Mouse (Mus musculus): ENCODE measurements around the gene Apc2.

The Apc2 gene

GRCm38 (mm10) chr10:80294311-80294710 lies 1.5 kb upstream of the Apc2 start:
- in situ Hi-C loops (cut with MboI, MseI) = no loop called here

DNA sequence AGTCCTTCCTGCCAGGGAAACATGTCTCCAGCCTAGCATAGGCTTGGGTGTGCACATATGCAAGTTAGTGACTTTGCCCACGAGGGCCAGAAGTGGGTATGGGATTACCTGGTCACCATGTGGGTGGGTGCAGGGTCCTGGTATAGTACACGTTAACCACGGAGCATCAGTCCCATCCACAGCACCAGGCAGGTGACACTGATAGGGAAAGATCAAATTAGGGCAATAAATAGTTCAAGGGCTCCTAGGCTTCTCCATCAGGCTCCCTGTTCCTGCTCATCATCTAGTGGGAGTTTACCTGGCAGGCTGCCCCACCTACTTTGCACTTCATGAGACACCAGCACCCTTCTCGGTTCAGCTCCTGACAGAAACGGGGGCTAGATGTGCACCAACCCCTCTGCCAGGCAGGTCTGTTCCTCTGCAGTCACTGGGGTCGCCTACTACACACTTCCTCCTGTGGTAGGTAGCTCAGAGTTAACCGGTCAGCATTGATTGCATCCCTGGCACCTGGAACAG lies 931 bp upstream of the Apc2 start:
- in situ Hi-C loops (cut with MboI, MseI) = no loop called here

DNA sequence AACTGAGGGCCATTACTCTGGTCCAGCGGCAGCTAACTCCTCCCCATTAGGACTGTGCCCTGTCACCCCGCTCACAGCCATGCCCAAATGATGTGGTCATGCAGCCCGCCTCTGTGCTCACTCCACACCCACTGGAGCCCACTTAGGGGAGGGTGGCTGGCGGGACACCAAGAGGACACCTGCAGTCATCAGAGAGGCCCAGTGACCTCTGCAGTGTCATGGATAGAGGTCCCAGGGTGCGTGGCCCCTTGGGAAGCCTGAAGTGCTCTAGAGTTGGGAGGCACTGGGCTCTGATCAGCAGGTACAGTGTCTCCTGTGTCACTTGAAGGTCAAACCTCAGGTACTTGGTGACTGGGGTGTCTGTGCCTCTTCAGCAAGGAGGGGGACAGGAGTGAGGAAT lies 1.0 kb downstream of the Apc2 start:
- in situ Hi-C loops (cut with MboI, MseI) = no loop called here

DNA sequence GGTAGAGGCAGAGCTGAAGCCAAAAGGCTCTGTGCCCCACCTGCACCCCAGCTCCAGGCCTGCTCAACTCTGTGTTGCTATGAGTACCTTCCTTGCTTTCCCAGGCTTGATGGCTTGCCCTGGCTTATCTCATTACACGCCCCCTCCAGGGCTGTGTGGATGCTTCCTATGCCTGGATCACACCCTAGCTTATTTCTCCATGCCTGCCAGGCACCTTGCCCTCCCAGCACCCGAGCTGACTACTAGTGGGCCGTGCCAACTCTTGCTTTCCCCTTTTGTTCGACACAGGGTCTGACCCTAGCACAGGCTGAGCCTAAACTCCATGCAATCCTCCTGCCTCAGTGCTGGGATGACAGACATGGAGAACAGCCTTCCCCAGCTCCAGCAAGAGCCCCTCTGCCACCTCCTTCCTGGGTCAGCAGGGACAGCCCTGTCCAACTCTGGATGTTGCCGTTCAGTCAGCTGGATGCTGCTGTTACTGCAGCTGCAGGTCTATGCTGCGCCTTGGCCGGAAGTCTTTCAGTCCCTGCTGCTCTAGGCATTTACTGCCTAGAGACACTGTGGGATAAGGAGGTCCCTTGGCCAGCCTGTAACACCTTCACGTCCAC lies 1.9 kb downstream of the Apc2 start:
- in situ Hi-C loops (cut with MboI, MseI) = no loop called here

GRCm38 (mm10) chr10:80298571-80299281 lies 2.9 kb downstream of the Apc2 start:
- in situ Hi-C loops (cut with MboI, MseI) = no loop called here

DNA sequence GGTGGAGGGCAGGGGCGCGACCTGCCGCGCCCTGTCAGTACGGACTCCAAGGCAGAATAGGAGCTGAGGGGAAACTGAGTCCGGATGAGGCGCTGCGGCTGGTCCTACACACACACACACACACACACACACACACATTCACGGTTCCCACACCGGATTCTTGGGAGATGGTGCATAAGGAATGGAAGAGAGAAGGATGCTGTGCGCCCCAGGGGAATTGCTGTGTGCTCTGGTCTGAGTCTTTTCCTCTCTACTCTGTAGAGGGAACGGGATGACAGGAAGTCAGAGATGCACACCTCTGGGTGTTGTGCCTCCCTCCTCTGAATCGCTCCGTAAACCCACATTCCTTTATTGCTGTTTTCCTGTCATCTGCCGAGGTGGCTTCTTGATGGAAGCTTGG lies 3.5 kb downstream of the Apc2 start:
- in situ Hi-C loops (cut with MboI, MseI) = no loop called here

DNA sequence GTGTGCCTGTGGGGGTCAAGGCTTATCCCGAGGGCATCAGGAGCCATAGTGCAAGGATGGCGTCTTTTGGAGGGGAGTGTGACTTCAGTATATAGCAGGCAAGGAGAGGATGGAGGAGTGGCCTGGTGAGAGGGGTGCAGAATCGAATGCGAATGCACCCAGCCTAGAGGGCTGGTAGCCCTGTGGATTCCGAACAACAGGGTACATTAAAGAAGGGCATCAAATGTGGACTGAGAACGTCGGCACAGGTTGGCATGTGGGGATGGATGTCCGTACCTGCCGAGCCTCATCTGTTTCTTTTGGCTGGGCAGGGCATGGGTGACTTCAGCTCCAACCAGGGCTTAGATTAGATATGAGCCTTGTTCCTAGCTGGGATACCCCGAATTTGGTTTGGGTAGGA lies 4.0 kb downstream of the Apc2 start:
- in situ Hi-C loops (cut with MboI, MseI) = no loop called here

GRCm38 (mm10) chr10:80300672-80301181 lies 5.0 kb downstream of the Apc2 start:
- in situ Hi-C loops (cut with MboI, MseI) = no loop called here

- in situ Hi-C loops (cut with MboI, MseI) = no loop called here
Measured at GRCm38 (mm10) chr10:80301256-80302081, 5.7 kb downstream of the Apc2 start.

GRCm38 (mm10) chr10:80302082-80302355 lies 6.2 kb downstream of the Apc2 start:
- in situ Hi-C loops (cut with MboI, MseI) = no loop called here

DNA sequence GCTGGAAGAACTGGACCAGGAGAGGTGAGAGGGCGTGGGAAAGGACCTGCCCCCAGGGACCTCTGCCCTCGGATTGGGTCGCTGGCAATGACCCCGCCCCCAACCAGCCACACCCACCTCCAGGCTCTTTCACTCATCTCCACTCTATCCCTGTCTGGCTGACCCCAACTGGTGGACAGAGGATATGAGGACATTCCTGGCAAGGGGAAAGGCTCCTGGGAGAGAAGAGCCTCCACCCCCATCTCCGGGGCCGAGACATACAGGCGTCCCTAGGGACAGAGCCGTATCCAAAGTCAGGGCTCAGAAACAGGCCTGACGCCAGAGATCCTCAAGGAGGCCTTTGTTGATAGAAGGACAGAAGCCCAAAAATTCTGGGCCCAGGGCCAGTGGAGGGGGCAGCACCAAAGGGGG lies 6.7 kb downstream of the Apc2 start:
- in situ Hi-C loops (cut with MboI, MseI) = no loop called here

GRCm38 (mm10) chr10:80304458-80304857 lies 8.7 kb downstream of the Apc2 start:
- in situ Hi-C loops (cut with MboI, MseI) = no loop called here

GRCm38 (mm10) chr10:80304862-80305261 lies 9.1 kb downstream of the Apc2 start:
- in situ Hi-C loops (cut with MboI, MseI) = no loop called here

DNA sequence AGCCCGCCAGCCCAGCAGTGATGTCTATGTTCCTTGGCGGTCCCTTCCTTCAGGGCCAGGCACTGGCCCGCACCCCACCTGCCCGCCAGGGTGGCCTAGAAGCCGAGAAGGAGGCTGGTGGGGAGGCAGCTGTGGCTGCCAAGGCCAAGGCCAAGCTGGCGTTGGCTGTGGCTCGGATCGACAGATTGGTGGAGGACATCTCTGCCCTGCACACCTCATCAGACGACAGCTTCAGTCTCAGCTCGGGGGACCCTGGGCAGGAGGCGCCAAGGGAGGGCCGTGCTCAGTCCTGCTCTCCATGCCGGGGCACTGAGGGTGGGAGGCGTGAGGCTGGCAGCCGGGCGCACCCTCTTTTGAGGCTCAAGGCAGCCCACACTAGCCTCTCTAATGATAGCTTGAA lies 15.8 kb downstream of the Apc2 start:
- in situ Hi-C loops (cut with MboI, MseI) = no loop called here

DNA sequence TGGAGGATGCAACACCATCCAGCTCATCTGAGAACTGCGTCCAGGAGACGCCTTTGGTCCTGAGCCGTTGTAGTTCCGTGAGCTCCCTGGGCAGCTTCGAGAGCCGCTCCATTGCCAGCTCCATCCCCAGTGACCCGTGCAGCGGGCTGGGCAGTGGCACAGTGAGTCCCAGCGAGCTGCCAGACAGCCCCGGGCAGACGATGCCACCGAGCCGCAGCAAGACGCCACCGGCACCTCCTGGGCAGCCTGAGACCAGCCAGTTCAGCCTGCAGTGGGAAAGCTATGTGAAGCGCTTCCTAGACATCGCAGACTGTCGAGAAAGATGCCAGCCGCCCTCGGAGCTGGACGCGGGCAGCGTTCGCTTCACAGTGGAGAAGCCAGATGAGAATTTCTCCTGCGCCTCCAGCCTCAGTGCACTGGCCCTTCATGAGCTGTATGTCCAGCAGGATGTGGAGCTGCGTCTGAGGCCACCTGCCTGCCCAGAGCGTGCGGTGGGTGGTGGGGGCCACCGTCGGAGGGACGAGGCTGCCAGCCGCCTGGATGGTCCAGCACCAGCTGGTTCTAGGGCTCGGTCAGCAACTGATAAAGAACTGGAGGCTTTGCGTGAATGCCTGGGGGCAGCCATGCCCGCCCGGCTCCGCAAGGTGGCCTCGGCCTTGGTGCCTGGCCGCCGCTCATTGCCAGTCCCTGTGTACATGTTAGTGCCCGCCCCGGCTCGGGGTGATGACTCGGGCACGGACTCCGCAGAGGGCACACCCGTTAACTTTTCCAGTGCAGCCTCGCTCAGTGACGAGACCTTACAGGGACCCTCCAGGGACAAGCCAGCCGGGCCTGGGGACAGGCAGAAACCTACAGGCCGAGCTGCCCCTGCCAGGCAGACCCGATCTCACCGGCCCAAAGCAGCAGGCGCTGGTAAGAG lies 17.1 kb downstream of the Apc2 start:
- in situ Hi-C loops (cut with MboI, MseI) = no loop called here

GRCm38 (mm10) chr10:80313627-80314201 lies 17.9 kb downstream of the Apc2 start:
- in situ Hi-C loops (cut with MboI, MseI) = no loop called here

DNA sequence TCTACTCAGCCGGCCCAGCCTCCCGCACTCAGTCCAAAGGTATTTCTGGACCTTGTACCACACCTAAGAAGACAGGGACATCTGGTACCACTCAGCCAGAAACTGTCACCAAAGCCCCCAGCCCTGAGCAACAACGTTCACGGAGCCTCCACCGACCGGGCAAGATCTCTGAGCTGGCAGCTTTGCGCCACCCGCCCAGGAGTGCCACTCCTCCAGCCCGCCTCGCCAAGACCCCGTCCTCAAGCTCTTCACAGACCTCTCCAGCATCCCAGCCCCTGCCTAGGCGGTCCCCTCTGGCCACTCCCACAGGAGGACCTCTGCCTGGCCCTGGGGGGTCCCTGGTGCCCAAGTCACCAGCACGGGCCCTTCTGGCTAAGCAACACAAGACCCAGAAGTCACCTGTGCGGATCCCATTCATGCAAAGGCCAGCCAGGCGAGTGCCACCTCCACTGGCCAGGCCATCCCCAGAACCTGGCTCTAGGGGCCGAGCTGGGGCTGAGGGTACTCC lies 18.8 kb downstream of the Apc2 start:
- in situ Hi-C loops (cut with MboI, MseI) = no loop called here

DNA sequence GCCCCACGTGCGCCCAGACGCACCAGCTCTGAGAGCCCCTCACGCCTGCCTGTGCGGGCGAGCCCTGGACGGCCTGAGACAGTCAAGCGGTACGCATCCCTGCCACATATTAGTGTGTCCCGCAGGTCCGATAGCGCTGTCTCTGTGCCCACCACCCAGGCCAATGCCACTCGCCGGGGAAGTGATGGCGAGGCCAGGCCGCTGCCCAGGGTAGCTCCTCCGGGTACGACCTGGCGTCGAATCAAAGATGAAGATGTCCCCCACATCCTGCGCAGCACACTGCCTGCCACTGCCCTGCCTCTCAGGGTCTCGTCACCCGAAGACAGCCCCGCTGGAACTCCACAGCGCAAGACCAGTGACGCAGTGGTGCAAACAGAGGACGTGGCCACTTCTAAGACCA lies 19.5 kb downstream of the Apc2 start:
- in situ Hi-C loops (cut with MboI, MseI) = no loop called here

- in situ Hi-C loops (cut with MboI, MseI) = no loop called here
Measured at GRCm38 (mm10) chr10:80316359-80316781, 20.6 kb downstream of the Apc2 start.

DNA sequence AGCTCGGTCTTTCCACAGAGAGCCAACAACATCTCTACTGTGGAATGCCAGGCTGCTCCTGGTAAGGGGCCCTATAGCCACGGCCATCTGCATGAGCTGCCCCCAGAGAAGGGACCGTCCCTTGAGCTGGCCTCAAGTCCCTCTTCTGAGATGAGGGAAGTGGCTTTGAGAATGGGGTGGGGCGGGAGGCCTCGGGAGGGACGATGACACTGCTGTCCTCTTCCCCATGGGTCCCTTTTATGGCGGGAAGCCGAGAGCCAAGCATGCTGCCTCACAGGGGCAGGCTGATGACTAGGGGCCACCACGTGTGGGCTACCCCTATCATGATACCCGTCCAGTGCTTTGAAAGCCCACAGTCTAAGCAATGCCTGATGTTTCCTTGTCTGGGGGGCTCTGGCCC lies 21.2 kb downstream of the Apc2 start:
- in situ Hi-C loops (cut with MboI, MseI) = no loop called here

- in situ Hi-C loops (cut with MboI, MseI) = no loop called here
Measured at GRCm38 (mm10) chr10:80320340-80320760, 24.6 kb downstream of the Apc2 start, which contains the start of gene 2310011J03Rik. Gene 2310011J03Rik, minus strand, starts transcription at chr10:80320537.

Measured in T-helper 1 cell (primary cell).